Mouse (Mus musculus) adrenal gland, postnatal 25 days (tissue): Measurements from ENCODE around the gene Ezr. TPM values are rescaled to one million over a fixed set of nuclear protein-coding genes. Genes with fewer than 3 reads are reported as not detected.
A peak's percentile ranks its signal among the peaks of the same experiment; 100 is the strongest.

ENCODE experiments used
- DNase-seq: peaks from one replicate; pipeline ENCODE4 v3.0.0; 2021; ENCODE audit warnings: mixed read lengths
- total RNA-seq: library from RNA; stranded (reverse); gene quantifications from 2 replicates; pipeline ENCODE4 v1.2.3, GENCODE M21; 2021

The Ezr gene
- total RNA-seq, 1 experiment from 2014 or later = 17.9 TPM

GRCm38 (mm10) chr17:6768301-6768788 is 14.2 kb downstream of the Ezr start:
- no peak for DNase-seq

GRCm38 (mm10) chr17:6767771-6768170 is 14.8 kb downstream of the Ezr start:
- peak; percentile 27 for DNase-seq

GRCm38 (mm10) chr17:6766823-6767222 is 15.8 kb downstream of the Ezr start:
- DNase-seq = no peak

- DNase-seq = no peak
Measured at GRCm38 (mm10) chr17:6765886-6766285, 16.7 kb downstream of the Ezr start.

- DNase-seq = no peak
Measured at GRCm38 (mm10) chr17:6764730-6765129, 17.9 kb downstream of the Ezr start.

- DNase-seq = no peak
Measured at GRCm38 (mm10) chr17:6764227-6764593, 18.4 kb downstream of the Ezr start.

- no peak for DNase-seq
Measured at GRCm38 (mm10) chr17:6763513-6764226, 18.9 kb downstream of the Ezr start.

GRCm38 (mm10) chr17:6759717-6760292 is 22.8 kb downstream of the Ezr start:
- no peak for DNase-seq

GRCm38 (mm10) chr17:6758845-6759244 is 23.7 kb downstream of the Ezr start:
- DNase-seq = no peak

GRCm38 (mm10) chr17:6757902-6758301 is 24.7 kb downstream of the Ezr start:
- no peak for DNase-seq

- DNase-seq = no peak
Measured at GRCm38 (mm10) chr17:6755873-6756272, 26.7 kb downstream of the Ezr start.

GRCm38 (mm10) chr17:6755176-6755575 is 27.4 kb downstream of the Ezr start:
- no peak for DNase-seq

GRCm38 (mm10) chr17:6752375-6752774 is 30.2 kb downstream of the Ezr start:
- DNase-seq = no peak

GRCm38 (mm10) chr17:6751221-6751859 is 31.2 kb downstream of the Ezr start:
- DNase-seq = no peak

GRCm38 (mm10) chr17:6748779-6749464 is 33.7 kb downstream of the Ezr start:
- peak; percentile 65 for DNase-seq

- no peak for DNase-seq
Measured at GRCm38 (mm10) chr17:6747478-6747877, 35.1 kb downstream of the Ezr start.

GRCm38 (mm10) chr17:6746452-6747231 is 35.9 kb downstream of the Ezr start:
- DNase-seq = no peak

GRCm38 (mm10) chr17:6745975-6746374 is 36.6 kb downstream of the Ezr start:
- no peak for DNase-seq

GRCm38 (mm10) chr17:6745503-6745902 is 37.1 kb downstream of the Ezr start:
- DNase-seq = no peak

- no peak for DNase-seq
Measured at GRCm38 (mm10) chr17:6744871-6745270, 37.7 kb downstream of the Ezr start.

GRCm38 (mm10) chr17:6744366-6744765 is 38.2 kb downstream of the Ezr start:
- no peak for DNase-seq

- DNase-seq = no peak
Measured at GRCm38 (mm10) chr17:6743787-6744239, 38.8 kb downstream of the Ezr start.
